Mouse (Mus musculus) heart, adult 9 months (tissue): ENCODE measurements around the gene Crtac1.

Experiments used
- DNase-seq, 2 experiments: peaks; one replicate each; pipeline ENCODE4 v3.0.0; 2022; ENCODE audit warnings: low spot score in 2 of 2

The Crtac1 gene

GRCm38 (mm10) chr19:42425208-42425607 lies 6.4 kb downstream of the Crtac1 start:
- DNase-seq = no peak

GRCm38 (mm10) chr19:42415042-42415441 lies 16.5 kb downstream of the Crtac1 start:
- DNase-seq = no peak

GRCm38 (mm10) chr19:42409856-42410255 lies 21.7 kb downstream of the Crtac1 start:
- no peak for DNase-seq

GRCm38 (mm10) chr19:42409226-42409625 lies 22.4 kb downstream of the Crtac1 start:
- DNase-seq = no peak

- no peak for DNase-seq
These were observed 27.2 kb downstream of the Crtac1 start for GRCm38 (mm10) chr19:42404364-42404763.

- DNase-seq = no peak
These were observed 31.6 kb downstream of the Crtac1 start for GRCm38 (mm10) chr19:42399974-42400373.

- DNase-seq = no peak
These were observed 34.3 kb downstream of the Crtac1 start for GRCm38 (mm10) chr19:42397281-42397680.

- no peak for DNase-seq
These were observed 36.6 kb downstream of the Crtac1 start for GRCm38 (mm10) chr19:42394848-42395534.

GRCm38 (mm10) chr19:42393920-42394319 lies 37.7 kb downstream of the Crtac1 start:
- DNase-seq = no peak

- no peak for DNase-seq
These were observed 39.5 kb downstream of the Crtac1 start for GRCm38 (mm10) chr19:42392094-42392493.

GRCm38 (mm10) chr19:42389574-42389973 lies 42.0 kb downstream of the Crtac1 start:
- DNase-seq = no peak

GRCm38 (mm10) chr19:42384981-42385598 lies 46.5 kb downstream of the Crtac1 start:
- no peak for DNase-seq

GRCm38 (mm10) chr19:42380981-42381373 lies 50.6 kb downstream of the Crtac1 start:
- DNase-seq = no peak

GRCm38 (mm10) chr19:42380321-42380980 lies 51.1 kb downstream of the Crtac1 start:
- no peak for DNase-seq

- no peak for DNase-seq
These were observed 51.8 kb downstream of the Crtac1 start for GRCm38 (mm10) chr19:42379798-42380197.

GRCm38 (mm10) chr19:42377206-42377605 lies 54.4 kb downstream of the Crtac1 start:
- no peak for DNase-seq

- DNase-seq = no peak
These were observed 68.0 kb downstream of the Crtac1 start for GRCm38 (mm10) chr19:42363551-42363950.

- no peak for DNase-seq
These were observed 73.2 kb downstream of the Crtac1 start for GRCm38 (mm10) chr19:42358406-42358805.

GRCm38 (mm10) chr19:42356854-42357253 lies 74.7 kb downstream of the Crtac1 start:
- DNase-seq = no peak

GRCm38 (mm10) chr19:42355476-42355875 lies 76.1 kb downstream of the Crtac1 start:
- DNase-seq = no peak

- DNase-seq = no peak
These were observed 90.4 kb downstream of the Crtac1 start for GRCm38 (mm10) chr19:42341183-42341582.

- DNase-seq = no peak
These were observed 99.4 kb downstream of the Crtac1 start for GRCm38 (mm10) chr19:42332081-42332736.
